Mouse (Mus musculus): Measurements from ENCODE around the gene Erbin. TPM values are rescaled to one million over a fixed set of nuclear protein-coding genes. Genes with fewer than 3 reads are reported as not detected.

Erbin gene
- polyA plus RNA-seq, 1 experiment = 31.1 TPM

DNA sequence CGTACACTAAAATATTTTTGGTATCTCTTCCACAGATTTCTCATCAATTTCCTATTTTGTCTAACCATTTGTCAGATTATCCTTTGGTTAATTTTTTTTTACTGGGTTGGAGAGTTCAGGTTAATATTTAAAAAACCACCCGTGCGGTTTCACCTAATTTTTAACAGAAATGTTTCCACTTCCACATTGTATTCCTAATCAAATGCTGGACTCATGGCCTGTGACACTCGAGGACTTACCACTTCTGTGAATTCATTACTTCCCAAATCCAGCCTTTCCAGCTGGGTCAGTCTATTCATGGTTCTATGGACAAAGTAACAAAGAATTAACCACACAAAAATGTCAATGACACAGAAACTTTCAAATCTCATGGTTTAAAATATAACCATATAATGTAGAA, 58.3 kb downstream of the Erbin start:
- no peak for DNase-seq (ENCODE audit: low read depth)
- TF ChIP-seq POLR2A (IDR thresholded peaks at IDR 0.05; ENCODE audit: borderline replicate concordance, extremely low read depth, insufficient read depth, insufficient read length, poor library complexity, severe bottlenecking) = no peak

DNA sequence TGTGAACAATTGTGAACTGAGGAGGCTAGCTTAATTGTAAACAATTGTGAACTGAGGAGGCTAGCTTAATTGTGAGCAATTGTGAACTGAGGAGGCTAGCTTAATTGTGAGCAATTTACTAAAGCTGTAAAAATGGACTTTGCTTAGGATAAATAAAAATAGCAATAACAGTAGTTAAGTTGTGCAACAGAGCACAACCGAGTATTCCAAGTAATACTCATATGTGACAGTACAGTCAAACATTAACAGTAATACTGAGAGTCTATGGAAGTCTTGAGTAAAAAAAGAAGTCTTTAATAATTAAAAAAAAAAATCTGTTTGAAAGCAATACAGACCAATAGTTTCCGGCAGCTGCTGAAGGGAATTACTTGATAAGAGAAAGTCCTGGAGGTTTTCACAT, 61.3 kb downstream of the Erbin start:
- DNase-seq (ENCODE audit: low read depth) = no peak
- TF ChIP-seq POLR2A (IDR thresholded peaks at IDR 0.05; ENCODE audit: borderline replicate concordance, extremely low read depth, insufficient read depth, insufficient read length, poor library complexity, severe bottlenecking) (no peak), CTCF (IDR thresholded peaks at IDR 0.05; ENCODE audit: borderline replicate concordance, extremely low read depth, insufficient read depth, insufficient read length) (no peak)

DNA sequence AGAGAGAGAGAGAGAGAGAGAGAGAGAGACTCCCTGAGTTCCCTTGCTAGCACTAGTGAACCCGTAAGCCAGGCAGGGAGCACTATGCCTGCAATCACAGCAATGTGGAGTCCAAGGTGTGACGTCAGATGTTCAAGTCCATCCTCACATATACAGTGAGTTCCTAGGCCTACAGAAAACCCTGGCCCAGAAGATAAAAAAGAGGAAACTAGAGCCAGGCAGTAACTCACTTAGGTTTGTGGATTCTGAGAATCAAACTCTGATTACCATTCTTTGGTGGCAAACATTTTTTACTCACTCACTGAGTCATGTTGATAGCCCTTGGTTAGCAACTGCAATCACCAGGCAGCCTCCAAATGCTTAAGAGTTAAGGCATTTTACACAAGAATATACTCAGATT, 72.7 kb downstream of the Erbin start:
- no peak for DNase-seq (ENCODE audit: low read depth)

GRCm38 (mm10) chr13:103841287-103842201, 78.8 kb downstream of the Erbin start:
- DNase-seq (ENCODE audit: low read depth) = no peak
- no peak for TF ChIP-seq CTCF (IDR thresholded peaks at IDR 0.05; ENCODE audit: borderline replicate concordance, extremely low read depth, insufficient read depth, insufficient read length)
- TF ChIP-seq POLR2A (IDR thresholded peaks at IDR 0.05; ENCODE audit: borderline replicate concordance, extremely low read depth, insufficient read depth, insufficient read length, poor library complexity, severe bottlenecking) = no peak

More for the DNA sequence above, 72.7 kb downstream of the Erbin start:
- TF ChIP-seq CTCF (IDR thresholded peaks at IDR 0.05; ENCODE audit: borderline replicate concordance, extremely low read depth, insufficient read depth, insufficient read length) (no peak), POLR2A (IDR thresholded peaks at IDR 0.05; ENCODE audit: borderline replicate concordance, extremely low read depth, insufficient read depth, insufficient read length, poor library complexity, severe bottlenecking) (no peak)

DNA sequence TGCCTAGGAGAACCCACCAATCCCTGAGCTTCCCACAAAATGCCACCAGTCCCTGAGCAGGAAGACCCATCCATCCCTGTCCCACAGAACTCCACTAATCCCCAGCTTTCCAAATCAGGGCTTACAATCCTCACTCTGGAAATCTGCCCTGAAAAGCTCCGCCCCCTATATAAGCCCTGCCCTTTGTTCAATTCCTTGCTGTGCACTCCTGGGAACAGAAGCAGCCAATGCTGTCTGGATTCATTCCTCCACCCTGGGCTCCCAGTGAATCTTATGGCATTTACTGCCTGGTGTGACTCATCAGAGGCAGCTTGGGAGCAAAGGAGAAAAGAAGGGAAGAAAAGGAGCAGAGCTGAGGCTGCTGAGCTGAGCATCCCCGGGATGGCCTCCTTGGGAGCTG, 81.7 kb downstream of the Erbin start:
- TF ChIP-seq POLR2A (IDR thresholded peaks at IDR 0.05; ENCODE audit: borderline replicate concordance, extremely low read depth, insufficient read depth, insufficient read length, poor library complexity, severe bottlenecking) = no peak
- no peak for TF ChIP-seq CTCF (IDR thresholded peaks at IDR 0.05; ENCODE audit: borderline replicate concordance, extremely low read depth, insufficient read depth, insufficient read length)
- peak; percentile 34 for DNase-seq (ENCODE audit: low read depth)

DNA sequence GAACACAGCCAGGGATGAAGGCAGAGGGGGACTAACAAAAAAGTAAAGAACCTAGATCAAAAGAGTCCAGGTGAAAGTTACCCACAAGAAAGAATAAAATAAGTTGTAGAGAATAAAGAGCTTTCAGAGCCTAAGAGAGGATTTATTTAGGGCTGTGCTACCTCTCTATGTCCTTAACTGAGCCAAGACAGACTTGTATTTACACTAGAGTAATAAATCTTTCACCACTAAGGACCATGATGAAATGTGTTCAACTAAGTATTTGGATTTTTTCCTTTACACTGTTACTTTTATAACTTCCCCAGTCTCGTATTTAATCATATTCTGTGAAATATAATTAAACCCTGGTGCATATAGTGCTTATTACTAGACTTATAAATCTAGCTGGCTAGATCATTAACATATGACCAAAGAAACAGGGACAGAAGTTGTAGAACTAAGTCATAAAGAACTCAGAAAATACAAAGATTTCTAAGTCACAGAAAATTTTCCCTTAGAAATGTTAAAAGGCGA, 90.6 kb downstream of the Erbin start:
- no peak for TF ChIP-seq POLR2A (IDR thresholded peaks at IDR 0.05; ENCODE audit: borderline replicate concordance, extremely low read depth, insufficient read depth, insufficient read length, poor library complexity, severe bottlenecking)
- no peak for TF ChIP-seq CTCF (IDR thresholded peaks at IDR 0.05; ENCODE audit: borderline replicate concordance, extremely low read depth, insufficient read depth, insufficient read length)
- DNase-seq (ENCODE audit: low read depth) = no peak

DNA sequence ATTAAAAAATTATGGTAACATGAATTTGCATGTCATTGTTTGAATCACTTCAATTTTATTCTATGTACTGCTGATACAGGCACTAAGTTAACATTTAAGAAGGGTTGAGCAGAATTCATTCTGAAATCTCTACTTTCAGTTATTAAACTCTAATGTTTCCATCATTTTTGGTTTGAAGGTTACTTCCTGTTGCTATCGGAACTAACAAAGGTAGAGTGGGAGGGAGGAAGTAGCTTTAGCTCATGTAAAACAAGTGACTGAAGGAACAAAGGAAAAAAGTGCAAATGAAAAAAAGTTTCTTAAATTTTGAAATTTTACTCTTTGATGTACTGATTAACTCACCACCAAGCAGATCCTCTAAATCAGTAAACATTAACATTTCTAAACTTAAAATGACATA, 98.0 kb downstream of the Erbin start:
- no peak for DNase-seq (ENCODE audit: low read depth)
- TF ChIP-seq CTCF (IDR thresholded peaks at IDR 0.05; ENCODE audit: borderline replicate concordance, extremely low read depth, insufficient read depth, insufficient read length) = no peak
- TF ChIP-seq POLR2A (IDR thresholded peaks at IDR 0.05; ENCODE audit: borderline replicate concordance, extremely low read depth, insufficient read depth, insufficient read length, poor library complexity, severe bottlenecking) = no peak

DNA sequence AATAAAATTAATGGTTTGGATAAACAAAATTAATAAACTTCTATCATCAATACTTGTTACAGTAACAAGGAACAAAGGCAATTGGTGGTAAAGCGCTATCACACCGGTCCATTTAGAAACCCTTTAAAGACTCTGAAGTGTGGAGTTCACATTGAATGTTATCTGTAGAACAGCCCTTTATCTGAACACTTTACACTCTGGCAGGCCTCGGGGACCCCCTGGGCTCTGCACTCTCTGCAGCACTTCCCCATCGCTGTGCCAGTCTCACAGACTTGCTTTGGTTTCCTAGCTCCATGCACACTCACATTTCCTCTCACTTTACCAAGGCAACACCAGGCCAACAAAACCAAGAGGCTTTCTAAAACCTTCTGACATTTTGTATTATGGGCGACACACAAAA, 100.9 kb downstream of the Erbin start:
- TF ChIP-seq POLR2A (IDR thresholded peaks at IDR 0.05; ENCODE audit: borderline replicate concordance, extremely low read depth, insufficient read depth, insufficient read length, poor library complexity, severe bottlenecking) (no peak), CTCF (IDR thresholded peaks at IDR 0.05; ENCODE audit: borderline replicate concordance, extremely low read depth, insufficient read depth, insufficient read length) (no peak)
- DNase-seq (ENCODE audit: low read depth) = no peak

- TF ChIP-seq CTCF (IDR thresholded peaks at IDR 0.05; ENCODE audit: borderline replicate concordance, extremely low read depth, insufficient read depth, insufficient read length) (no peak), POLR2A (IDR thresholded peaks at IDR 0.05; ENCODE audit: borderline replicate concordance, extremely low read depth, insufficient read depth, insufficient read length, poor library complexity, severe bottlenecking) (no peak)
- no peak for DNase-seq (ENCODE audit: low read depth)
Measured at GRCm38 (mm10) chr13:103817935-103818334, 102.4 kb downstream of the Erbin start.

- DNase-seq (ENCODE audit: low read depth) = no peak
- TF ChIP-seq POLR2A (IDR thresholded peaks at IDR 0.05; ENCODE audit: borderline replicate concordance, extremely low read depth, insufficient read depth, insufficient read length, poor library complexity, severe bottlenecking) (no peak), CTCF (IDR thresholded peaks at IDR 0.05; ENCODE audit: borderline replicate concordance, extremely low read depth, insufficient read depth, insufficient read length) (no peak)
Measured at GRCm38 (mm10) chr13:103807464-103807863, 112.8 kb downstream of the Erbin start.

DNA sequence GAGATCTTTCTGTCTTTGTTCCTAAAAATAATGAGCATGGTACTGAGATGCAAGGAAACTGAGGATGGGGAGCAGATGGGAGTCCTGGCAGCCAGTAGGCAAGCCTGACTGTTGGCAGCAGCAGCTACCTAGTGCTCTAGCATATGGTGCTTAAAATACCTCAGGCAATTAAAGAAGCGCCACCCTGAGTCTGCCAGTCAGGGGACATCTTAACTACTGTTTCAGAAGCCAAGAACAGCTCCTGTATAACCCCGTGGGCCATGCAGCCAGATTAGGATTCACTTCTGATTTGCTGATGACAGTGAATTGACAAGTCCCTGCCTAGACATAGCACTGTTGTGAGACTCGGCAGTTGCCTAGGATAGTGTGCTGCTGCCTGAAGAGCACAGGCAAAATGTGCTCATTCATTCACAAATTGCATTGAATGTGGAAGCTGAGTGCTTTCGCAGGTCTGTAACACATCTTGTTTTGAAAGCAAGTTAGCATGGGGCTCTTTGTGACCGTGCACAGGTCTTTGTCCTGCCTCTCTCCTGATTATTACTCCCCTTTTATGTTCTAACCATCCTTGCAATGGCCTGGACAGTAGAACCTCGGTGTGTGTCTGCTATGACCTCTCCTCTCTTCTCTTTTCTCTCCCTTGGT, 114.0 kb downstream of the Erbin start:
- peak; percentile 96 for DNase-seq (ENCODE audit: low read depth)
- TF ChIP-seq CTCF (IDR thresholded peaks at IDR 0.05; ENCODE audit: borderline replicate concordance, extremely low read depth, insufficient read depth, insufficient read length) (no peak), POLR2A (IDR thresholded peaks at IDR 0.05; ENCODE audit: borderline replicate concordance, extremely low read depth, insufficient read depth, insufficient read length, poor library complexity, severe bottlenecking) (no peak)

Measured in brain, embryonic 14.5 days (tissue).